Mouse (Mus musculus): Measurements from ENCODE around the gene Asz1.

DNA sequence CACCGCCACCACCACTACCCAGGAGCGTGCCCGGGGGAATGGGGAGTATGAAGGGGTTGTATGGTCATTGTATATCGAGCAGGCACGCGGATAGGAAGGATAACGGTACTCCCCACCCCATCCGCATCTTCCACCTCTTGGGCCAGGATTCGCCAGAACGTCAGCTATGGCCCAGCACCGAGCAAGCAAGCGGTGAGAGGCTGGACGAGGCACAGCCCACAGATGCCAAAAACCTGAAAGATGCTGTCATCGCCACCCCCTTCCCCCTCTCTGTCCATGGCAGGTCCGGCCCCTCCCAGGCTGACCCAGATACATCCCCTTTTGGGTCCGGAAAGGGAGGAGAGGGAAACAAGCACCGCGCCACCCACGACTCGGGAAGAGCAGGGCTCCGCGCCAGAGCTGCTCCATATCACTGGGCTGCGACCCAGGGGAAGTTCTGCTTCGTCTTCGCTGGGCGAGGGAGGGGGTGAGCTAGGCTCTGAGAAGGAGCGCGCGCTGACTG, 77.3 kb downstream of the Asz1 start:
- no peak for TF ChIP-seq CTCF (conservative IDR thresholded peaks at IDR 0.05; ENCODE audit: insufficient read depth, insufficient read length, low read depth, low read length)
- TF ChIP-seq POLR2A (IDR thresholded peaks at IDR 0.05; ENCODE audit: low read depth, low read length), result no peak
